Mouse (Mus musculus): ENCODE measurements around the gene Crmp1.

The Crmp1 gene

GRCm38 (mm10) chr5:37240550-37240949 lies 1.2 kb upstream of the Crmp1 start:
- DNase-seq (ENCODE audit: low spot score in 2 of 2), result no peak

DNA sequence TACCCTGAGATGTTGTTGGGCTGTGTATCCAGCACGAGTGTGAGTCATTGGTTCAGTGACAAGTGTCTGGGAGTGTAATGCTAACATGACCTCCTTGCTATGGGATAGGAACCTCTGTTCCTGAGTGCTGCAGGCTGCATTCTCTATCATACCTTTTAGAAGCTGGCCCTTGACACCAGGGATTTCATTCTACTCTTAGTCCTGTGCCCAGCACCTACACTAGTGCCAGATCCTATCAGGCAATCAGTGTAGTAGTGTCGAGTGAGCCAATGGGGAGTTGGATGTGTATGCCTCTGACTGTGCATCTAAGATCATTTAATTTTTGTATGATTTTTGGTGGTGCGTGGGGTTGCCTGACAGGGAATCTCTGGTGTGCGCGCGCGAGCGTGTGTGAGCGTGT lies 516 bp upstream of the Crmp1 start:
- DNase-seq (ENCODE audit: low spot score in 2 of 2), result no peak

DNA sequence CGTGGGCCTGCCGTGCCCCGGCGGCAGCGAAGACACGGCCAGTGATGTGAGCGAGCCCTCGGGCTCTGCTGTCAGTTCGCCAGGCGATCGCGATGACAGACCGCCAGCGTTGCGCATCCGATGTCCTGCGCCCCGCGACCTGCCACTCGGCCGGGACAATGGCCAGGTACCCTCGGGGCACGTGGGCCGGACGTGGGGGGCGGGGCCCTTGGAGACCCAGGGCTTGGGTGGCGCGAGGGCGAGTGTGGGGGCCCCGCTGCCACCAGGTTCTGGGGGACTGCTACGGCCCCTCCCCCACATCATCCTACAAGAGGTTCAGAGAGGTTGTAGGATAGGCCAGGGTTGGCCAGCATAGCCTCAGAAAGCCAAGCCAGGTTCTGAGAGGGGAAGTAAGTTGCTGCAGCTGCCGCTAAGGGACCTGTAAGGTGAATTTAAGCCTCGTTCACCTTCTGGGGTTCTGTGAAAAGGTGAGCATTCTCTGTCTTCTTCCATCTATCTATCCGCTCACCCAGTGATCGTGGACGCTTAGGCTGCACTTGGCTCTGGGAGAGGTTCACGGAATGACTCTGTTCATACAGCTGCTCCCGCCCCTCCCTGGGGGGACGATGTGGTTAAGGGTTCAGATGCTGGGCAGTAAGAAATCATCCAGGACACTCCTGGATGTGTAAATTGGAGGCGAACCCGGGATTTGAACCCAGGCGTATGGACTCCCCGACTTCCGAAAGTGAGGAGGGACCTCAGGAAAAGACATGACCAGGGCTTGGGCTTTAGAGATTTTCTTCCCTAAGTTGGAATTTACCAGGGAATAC lies 824 bp downstream of the Crmp1 start:
- DNase-seq (ENCODE audit: low spot score in 2 of 2), result peak in 1 of 2 experiments; percentile 51

- peak in 1 of 2 experiments; percentile 52 for DNase-seq (ENCODE audit: low spot score in 2 of 2)
These were observed 1.6 kb downstream of the Crmp1 start for GRCm38 (mm10) chr5:37243169-37243886.

GRCm38 (mm10) chr5:37244161-37244560 lies 2.4 kb downstream of the Crmp1 start:
- peak; percentile 32 to 68 for DNase-seq (ENCODE audit: low spot score in 2 of 2)

GRCm38 (mm10) chr5:37244666-37245242 lies 3.0 kb downstream of the Crmp1 start:
- no peak for DNase-seq (ENCODE audit: low spot score in 2 of 2)

GRCm38 (mm10) chr5:37245651-37246050 lies 3.9 kb downstream of the Crmp1 start:
- peak; percentile 62 to 81 for DNase-seq (ENCODE audit: low spot score in 2 of 2)

DNA sequence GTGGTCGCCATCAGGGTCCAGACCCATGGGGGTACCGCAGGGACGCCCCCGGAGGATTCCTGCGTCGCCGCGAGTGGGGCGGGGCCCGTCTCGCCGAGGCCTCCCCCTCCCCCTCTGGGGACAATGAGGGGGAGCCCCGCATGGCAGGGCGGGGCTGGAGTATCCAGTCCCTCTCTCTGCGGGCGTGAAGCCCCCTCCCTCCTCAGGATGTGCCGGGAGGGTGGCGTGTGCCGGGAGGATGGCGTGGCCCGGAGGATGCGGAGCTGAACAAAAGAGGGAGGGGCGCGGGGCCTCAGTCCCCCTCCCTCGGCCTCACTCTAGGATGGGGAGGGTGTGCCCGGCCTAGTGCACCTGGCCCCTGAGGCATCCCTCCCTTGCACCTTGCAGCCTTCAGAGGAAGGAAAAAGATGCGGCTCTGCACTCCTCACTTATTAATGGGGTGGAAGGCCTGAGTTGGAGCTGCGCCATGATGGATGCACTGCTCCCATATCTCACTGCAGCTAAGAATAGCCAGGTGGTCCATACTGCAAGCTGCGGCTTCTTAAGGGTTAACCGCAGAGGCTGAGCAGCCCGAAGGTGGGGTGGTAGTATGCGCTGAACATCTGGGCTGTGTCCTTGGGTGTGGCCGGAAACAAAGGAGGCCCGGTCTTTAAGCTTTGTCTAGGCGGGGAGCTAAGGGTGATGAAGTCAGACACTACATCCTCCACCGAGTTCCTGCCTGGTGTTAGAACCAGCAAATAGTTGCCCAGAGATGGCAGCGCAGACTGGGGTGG lies 4.6 kb downstream of the Crmp1 start:
- DNase-seq (ENCODE audit: low spot score in 2 of 2), result peak in 1 of 2 experiments; percentile 35

GRCm38 (mm10) chr5:37247456-37247855 lies 5.7 kb downstream of the Crmp1 start:
- no peak for DNase-seq (ENCODE audit: low spot score in 2 of 2)

GRCm38 (mm10) chr5:37248870-37249269 lies 7.1 kb downstream of the Crmp1 start:
- DNase-seq (ENCODE audit: low spot score in 2 of 2), result no peak

DNA sequence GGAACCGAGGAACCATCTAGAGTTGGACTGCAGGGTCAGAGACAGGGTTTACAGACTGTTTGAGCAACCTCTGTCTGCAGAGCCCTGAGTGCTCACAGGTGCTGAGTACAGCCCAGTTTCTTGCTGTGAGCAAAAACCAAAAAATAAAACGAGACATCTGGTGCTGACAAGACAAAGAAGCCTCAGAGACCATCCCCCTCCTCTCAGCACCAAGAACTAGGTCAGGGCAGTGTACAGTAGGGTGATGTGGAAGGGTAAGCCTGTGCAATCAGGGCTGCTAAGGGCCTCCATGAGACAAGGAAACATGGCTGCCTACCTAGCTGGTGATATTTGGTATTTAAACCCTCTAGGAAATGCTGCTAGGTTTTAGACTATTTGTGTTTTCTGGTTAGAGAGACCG lies 9.9 kb downstream of the Crmp1 start:
- no peak for DNase-seq (ENCODE audit: low spot score in 2 of 2)

DNA sequence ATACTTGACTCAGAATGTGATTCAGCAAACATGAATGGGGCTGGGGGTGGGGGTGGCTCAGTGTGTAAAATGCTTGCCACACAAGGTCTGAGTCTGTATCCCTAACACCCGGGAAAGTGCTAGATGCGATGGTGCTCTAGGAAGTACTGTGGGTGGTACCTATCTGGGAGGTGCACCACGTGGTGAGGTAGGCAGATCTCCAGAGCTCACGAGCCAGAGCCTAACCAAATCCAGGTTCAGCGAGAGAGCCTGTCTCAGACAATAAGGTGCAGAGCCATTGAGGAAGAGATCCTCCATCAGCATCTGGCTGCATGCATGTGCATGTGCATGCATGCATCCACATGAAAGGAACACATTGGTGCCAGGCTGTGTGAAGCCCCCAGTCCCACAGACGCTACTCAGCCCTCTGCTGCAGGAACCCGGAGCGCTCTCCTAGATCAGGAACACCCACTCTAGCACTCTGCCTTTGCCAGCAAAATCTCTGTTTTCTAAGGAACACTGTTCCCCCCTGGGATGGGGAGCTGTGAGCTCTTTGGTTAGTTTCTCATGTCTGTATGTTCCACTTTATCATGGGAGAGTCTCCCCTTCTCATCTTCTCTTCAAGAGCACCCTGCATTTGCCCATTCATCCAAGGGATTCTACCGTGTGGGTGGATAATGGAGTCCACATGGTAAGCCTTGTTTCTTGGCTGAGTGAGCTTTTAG lies 10.5 kb downstream of the Crmp1 start:
- no peak for DNase-seq (ENCODE audit: low spot score in 2 of 2)

- DNase-seq (ENCODE audit: low spot score in 2 of 2), result peak in 1 of 2 experiments; percentile 34
These were observed 12.8 kb downstream of the Crmp1 start for GRCm38 (mm10) chr5:37254523-37254922.

DNA sequence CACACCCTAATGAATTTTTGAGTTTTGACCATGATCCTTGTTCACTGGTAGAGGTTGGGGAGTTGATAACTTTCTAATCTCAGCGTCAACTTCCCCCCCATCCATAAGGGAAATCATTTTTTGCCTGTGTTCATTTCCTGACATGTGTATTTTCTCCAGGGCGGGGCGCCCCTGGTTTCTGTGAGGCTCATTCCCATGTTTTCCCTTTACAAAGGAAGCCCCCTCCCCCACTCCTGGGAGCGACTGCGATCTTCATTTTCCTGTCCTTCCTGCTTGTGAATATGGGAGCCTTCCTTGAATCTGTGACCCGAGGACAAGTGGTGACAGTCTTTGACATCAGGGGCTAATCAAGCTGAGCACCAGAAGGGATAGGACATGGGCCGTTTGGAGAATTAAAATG lies 15.1 kb downstream of the Crmp1 start:
- no peak for DNase-seq (ENCODE audit: low spot score in 2 of 2)

- DNase-seq (ENCODE audit: low spot score in 2 of 2), result no peak
These were observed 15.5 kb downstream of the Crmp1 start for GRCm38 (mm10) chr5:37257243-37257642.

- peak in 1 of 2 experiments; percentile 26 for DNase-seq (ENCODE audit: low spot score in 2 of 2)
These were observed 20.0 kb downstream of the Crmp1 start for GRCm38 (mm10) chr5:37261734-37262133.

DNA sequence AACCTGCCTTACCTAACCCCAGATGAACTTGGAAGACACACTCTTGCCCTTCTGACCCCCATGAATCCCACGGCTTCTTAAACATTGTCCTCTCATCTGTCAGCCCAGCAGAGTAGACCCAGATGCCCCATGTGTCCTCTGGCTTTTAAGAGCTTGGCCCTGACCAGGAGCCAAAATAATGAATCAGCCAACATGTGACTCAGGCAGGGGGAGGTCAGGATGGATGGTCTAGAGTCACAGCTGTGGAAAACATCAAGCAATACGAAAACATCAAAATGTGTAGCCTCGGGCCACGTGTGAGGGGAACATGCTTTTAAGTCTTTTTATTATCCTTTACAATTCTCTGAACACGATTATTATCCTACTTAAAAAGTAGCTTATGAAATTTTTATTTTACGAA lies 22.1 kb downstream of the Crmp1 start:
- DNase-seq (ENCODE audit: low spot score in 2 of 2), result no peak

DNA sequence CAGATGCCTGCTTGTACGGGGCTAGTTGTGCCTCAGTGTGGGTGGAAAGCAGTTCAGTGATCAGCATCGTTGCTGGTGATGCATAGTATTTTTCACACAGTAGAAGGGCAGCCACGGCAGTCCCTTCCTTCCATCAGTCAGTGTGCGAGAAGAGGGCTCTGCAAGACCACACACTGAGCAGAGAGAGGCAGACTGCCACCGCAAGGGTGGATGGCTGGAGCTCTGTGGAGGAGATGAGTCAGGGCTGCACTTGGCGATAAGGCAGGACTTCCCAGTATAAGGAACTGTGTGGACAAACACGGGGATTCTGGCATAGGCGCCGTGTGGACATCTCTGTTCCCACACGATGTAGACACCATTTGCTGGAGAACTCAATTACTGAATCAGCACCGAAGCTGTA lies 39.3 kb downstream of the Crmp1 start:
- no peak for DNase-seq (ENCODE audit: low spot score in 2 of 2)

DNA sequence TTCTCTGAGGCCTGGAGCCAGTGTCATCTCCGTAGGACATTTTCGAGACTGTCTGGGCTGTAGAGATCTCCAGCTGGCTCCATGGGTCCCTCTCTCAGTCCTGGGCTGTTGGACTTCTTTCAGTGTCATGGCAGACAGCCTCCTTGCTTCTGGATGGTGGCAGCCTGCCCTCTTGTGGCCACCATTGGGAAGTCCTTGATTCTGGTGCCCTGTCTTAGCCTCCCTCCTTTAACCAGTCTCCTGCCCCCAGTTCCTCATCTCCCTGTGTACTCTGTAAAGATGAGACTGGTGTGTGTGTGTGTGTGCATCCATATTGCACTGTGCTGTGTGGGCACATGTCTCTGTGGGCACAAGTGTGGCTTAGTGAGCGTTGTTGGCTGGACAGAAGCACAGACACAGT lies 46.6 kb downstream of the Crmp1 start:
- peak; percentile 56 to 71 for DNase-seq (ENCODE audit: low spot score in 2 of 2)

DNA sequence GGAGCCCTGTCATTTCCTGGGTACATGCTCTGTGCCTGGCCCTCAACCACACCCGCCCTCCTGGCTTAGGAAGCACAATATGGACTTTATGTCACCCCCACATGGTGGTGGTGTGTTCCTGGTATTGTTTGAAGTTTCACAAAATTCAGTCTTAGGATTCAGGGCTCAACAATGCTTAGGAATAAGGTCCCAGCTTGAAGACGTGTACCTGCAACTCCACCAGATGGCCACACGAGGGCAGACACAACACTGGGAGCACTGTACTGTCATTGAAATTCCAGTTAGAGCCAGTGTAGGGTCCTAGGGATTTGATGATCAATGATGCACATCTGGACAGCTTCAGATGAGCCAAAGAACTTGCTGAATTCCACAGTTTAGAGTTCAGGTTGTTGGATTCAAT lies 47.5 kb downstream of the Crmp1 start:
- peak in 1 of 2 experiments; percentile 42 for DNase-seq (ENCODE audit: low spot score in 2 of 2)

GRCm38 (mm10) chr5:37290983-37291382 lies 49.2 kb downstream of the Crmp1 start:
- DNase-seq (ENCODE audit: low spot score in 2 of 2), result peak in 1 of 2 experiments; percentile 49
